Mouse (Mus musculus): Measurements from ENCODE around the gene Tmem204.

DNA sequence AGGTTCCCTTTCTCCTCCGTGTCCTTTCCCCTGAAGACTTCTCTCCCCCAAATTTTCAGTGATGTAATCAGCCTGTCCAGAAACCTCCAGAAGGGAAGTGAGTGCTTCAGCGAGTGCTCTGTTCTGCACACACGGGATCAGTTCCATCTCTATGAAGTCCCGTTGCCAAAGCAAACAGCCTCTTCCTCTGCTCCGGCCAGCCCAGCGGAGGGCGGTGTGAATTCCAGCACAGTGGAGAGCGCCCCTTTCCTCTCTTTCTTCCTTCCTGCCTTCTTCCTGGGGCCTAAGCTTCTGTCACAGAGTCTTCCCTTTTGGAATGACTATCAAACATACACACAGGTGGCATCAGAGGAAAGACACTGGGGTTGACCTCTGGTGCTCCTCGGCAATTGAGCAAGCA is 19.0 kb downstream of the Tmem204 start:
- TF ChIP-seq CTCF (IDR thresholded peaks at IDR 0.05; ENCODE audit: borderline replicate concordance, extremely low read depth, insufficient read depth, insufficient read length): no peak
- no peak for TF ChIP-seq POLR2A (IDR thresholded peaks at IDR 0.05; ENCODE audit: borderline replicate concordance, extremely low read depth, insufficient read depth, insufficient read length, poor library complexity, severe bottlenecking)
